Mouse (Mus musculus): ENCODE results near the gene Zfp771. TPM values are rescaled to one million over a fixed set of nuclear protein-coding genes. Genes with fewer than 3 reads are reported as not detected.

The Zfp771 gene
- polyA plus RNA-seq, 1 experiment: 118 TPM

DNA sequence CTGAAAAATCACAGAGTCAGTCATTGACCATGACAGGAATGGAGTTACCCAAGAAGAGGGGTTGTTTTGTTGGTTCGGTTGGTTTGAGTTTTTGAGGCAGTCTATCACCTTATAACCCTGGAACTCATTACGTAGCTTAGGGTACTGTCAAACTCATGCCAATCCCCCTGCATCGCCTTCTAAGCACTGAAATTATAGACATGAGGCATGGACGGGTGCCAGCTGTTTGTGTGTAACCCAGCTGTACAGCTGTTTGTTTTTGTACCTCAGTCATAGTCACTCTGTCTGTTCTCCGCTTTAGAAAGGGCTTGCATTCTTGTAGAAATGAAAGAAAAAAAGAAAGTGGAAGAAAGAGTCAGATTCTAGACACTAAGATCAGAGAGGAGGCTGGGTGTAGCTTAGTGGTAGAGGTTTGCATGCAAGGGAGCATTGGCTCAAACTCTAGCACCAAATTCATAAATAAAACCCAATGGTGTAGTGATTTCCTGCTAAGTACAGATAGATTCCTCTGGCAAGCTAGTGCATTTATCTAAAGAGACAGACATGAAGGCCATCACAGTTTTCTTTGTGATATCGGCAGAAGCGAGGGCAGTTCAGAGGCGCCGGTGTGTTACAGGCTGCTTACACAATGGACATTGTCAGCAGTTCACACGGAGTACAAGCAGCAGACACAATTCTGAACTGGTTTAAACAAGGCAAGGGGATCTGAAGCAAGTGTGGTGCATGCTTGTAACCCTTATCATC, 18.3 kb downstream of the Zfp771 start:
- whole genome bisulfite sequencing: 83% methylated on average over 10 of the region's 10 CpGs
- Histone ChIP-seq H3K36me3 (ENCODE audit: control insufficient read depth, insufficient read depth, low read length) (no peaks in the 10 kb centered on the region), H3K27ac (ENCODE audit: insufficient read depth, low read depth, low read length) (no peak overlapping the region), H3K4me1 (ENCODE audit: control insufficient read depth, insufficient read depth, insufficient read length, low read length) (peaks cover 9% of the 10 kb centered on the region; the same call in 1 of the 2 replicates), H3K4me3 (ENCODE audit: low read depth, low read length) (no peak overlapping the region), H3K27me3 (ENCODE audit: control insufficient read depth, insufficient read depth, low read length) (no peaks in the 10 kb centered on the region)
- TF ChIP-seq CTCF (IDR thresholded peaks at IDR 0.05; ENCODE audit: extremely low read depth, insufficient read length, insufficient replicate concordance, low read depth, low read length) (no peak), POLR2A (IDR thresholded peaks at IDR 0.05; ENCODE audit: low read depth, low read length) (no peak)

DNA sequence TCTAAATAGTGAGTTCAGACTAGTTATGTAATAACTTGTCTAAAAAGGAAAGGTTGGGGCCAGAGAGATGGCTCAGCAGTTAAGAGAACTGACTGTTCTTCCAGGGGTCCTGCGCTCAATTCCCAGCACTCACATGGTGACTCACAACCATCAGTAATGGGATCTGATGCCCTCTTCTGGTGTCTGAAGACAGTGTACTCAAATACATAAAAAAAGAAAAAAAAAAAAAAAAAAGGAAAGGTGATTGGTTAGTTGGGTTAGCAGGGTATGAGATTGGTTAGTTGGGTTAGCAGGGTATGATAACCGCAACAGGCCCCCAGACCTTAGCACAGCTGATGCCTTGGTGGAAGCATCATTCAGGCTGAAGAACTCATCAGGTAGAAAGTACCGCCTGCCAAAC, 19.5 kb downstream of the Zfp771 start:
- peaks cover 9% of the 10 kb centered on the region; the same call in 1 of the 2 replicates for H3K4me1 ChIP-seq (ENCODE audit: control insufficient read depth, insufficient read depth, insufficient read length, low read length)
- H3K27me3 ChIP-seq (ENCODE audit: control insufficient read depth, insufficient read depth, low read length): no peaks in the 10 kb centered on the region
- TF ChIP-seq CTCF (IDR thresholded peaks at IDR 0.05; ENCODE audit: extremely low read depth, insufficient read length, insufficient replicate concordance, low read depth, low read length): no peak
- TF ChIP-seq POLR2A (IDR thresholded peaks at IDR 0.05; ENCODE audit: low read depth, low read length): no peak
- no peak overlapping the region for H3K4me3 ChIP-seq (ENCODE audit: low read depth, low read length)
- 0 out of 2 replicates have a peak, but pooled peaks cover 1% of the 10 kb centered on the region for H3K36me3 ChIP-seq (ENCODE audit: control insufficient read depth, insufficient read depth, low read length)
- no peak overlapping the region for H3K27ac ChIP-seq (ENCODE audit: insufficient read depth, low read depth, low read length)
- 93% methylated on average over 3 of the region's 3 CpGs for WGBS

DNA sequence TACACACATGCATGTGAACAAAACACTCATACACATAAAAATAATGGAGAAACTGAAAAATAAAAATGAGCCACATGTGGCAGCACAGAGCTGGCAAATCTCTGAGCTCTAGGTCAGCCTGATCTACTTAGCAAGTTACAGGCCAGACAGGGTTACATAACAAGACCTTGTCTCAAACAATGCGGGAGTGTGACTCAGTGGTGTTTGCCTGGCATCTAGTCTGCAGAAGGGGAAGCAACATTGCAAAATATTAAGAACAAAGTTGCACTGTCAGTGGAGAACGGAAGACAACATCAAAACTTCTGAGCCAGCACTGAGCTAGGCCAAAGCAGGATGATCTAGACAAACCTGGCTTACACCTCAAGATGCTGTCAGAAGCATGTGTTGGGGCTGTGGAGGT, 26.2 kb downstream of the Zfp771 start:
- Histone ChIP-seq H3K4me3 (ENCODE audit: low read depth, low read length) (no peak overlapping the region), H3K4me1 (ENCODE audit: control insufficient read depth, insufficient read depth, insufficient read length, low read length) (peaks cover 5% of the 10 kb centered on the region), H3K27me3 (ENCODE audit: control insufficient read depth, insufficient read depth, low read length) (no peaks in the 10 kb centered on the region), H3K27ac (ENCODE audit: insufficient read depth, low read depth, low read length) (peak overlapping the region; percentile 74), H3K36me3 (ENCODE audit: control insufficient read depth, insufficient read depth, low read length) (peaks cover 13% of the 10 kb centered on the region; the same call in 1 of the 2 replicates)
- 40% methylated on average over 2 of the region's 2 CpGs for WGBS
- no peak for TF ChIP-seq CTCF (IDR thresholded peaks at IDR 0.05; ENCODE audit: extremely low read depth, insufficient read length, insufficient replicate concordance, low read depth, low read length)
- no peak for TF ChIP-seq POLR2A (IDR thresholded peaks at IDR 0.05; ENCODE audit: low read depth, low read length)

DNA sequence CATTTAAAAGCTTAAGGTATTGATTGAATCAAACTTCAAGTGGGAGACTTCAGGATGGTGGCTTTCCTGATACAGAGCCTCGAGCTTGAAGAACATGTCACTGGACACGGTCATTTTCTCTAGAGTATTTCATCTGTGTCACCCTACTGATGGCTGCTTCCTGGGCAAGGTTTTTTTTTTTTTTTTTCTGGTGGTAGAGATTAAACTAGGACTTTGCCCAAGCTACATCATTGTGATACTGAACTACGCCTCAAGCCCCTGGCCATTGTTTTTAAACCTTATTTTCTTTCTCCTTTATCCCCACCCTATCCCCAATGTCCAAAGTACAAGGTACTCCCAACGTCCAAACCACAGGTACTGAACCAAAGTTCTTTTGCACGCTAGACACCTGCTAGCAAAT, 26.6 kb downstream of the Zfp771 start:
- 19% methylated on average over 5 of the region's 5 CpGs for WGBS
- H3K36me3 ChIP-seq (ENCODE audit: control insufficient read depth, insufficient read depth, low read length): peaks cover 13% of the 10 kb centered on the region; the same call in 1 of the 2 replicates
- no peak overlapping the region for H3K4me3 ChIP-seq (ENCODE audit: low read depth, low read length)
- H3K4me1 ChIP-seq (ENCODE audit: control insufficient read depth, insufficient read depth, insufficient read length, low read length): peaks cover 5% of the 10 kb centered on the region
- TF ChIP-seq POLR2A (IDR thresholded peaks at IDR 0.05; ENCODE audit: low read depth, low read length) (no peak), CTCF (IDR thresholded peaks at IDR 0.05; ENCODE audit: extremely low read depth, insufficient read length, insufficient replicate concordance, low read depth, low read length) (no peak)
- H3K27me3 ChIP-seq (ENCODE audit: control insufficient read depth, insufficient read depth, low read length): no peaks in the 10 kb centered on the region
- H3K27ac ChIP-seq (ENCODE audit: insufficient read depth, low read depth, low read length): peak overlapping the region; percentile 95

DNA sequence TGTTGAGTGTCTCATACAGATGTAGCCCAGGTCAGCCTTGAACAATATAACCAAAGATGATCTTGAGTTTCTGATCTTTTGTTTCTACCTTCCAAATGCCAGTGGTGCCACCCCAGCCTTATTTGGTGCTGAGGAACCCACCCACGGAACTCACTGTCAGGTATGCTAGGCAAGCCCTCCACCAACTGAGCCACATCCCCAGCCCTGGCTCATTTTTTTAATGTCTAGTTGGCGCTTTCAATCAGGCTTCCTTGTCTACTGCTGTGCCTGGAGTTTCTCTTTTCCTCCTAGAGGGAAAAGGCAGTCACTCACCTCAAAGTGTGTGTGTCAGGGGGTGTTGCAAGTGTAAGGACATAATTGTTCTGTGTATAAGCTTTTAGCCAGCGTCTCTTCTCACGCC, 27.0 kb downstream of the Zfp771 start:
- Histone ChIP-seq H3K4me1 (ENCODE audit: control insufficient read depth, insufficient read depth, insufficient read length, low read length) (peaks cover 5% of the 10 kb centered on the region), H3K4me3 (ENCODE audit: low read depth, low read length) (peak overlapping the region; percentile 47), H3K36me3 (ENCODE audit: control insufficient read depth, insufficient read depth, low read length) (peaks cover 13% of the 10 kb centered on the region; the same call in 1 of the 2 replicates), H3K27me3 (ENCODE audit: control insufficient read depth, insufficient read depth, low read length) (no peaks in the 10 kb centered on the region), H3K27ac (ENCODE audit: insufficient read depth, low read depth, low read length) (peak overlapping the region; percentile 95)
- TF ChIP-seq CTCF (IDR thresholded peaks at IDR 0.05; ENCODE audit: extremely low read depth, insufficient read length, insufficient replicate concordance, low read depth, low read length) (no peak), POLR2A (IDR thresholded peaks at IDR 0.05; ENCODE audit: low read depth, low read length) (no peak)
- 42% methylated on average over 4 of the region's 4 CpGs for WGBS

DNA sequence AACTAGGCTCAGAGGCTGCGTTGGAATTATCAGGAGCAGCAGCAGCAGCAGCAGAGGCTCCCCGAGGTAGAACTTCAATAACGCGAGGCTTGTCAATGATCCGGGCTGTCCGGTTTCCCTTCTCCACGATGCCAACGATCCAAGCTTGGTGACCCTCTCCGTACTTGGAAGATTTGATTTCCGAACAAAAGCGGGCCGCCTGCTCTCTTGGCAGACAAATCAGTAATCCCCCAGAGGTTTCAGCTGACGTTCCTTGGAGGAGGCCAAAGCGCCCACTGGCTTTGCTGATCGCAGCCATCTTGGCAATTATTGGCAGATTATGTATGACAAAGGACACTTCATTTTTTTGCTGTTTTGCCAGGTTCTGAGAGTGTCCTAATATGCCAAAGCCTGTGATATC, 28.5 kb downstream of the Zfp771 start:
- H3K4me3 ChIP-seq (ENCODE audit: low read depth, low read length): peak overlapping the region; percentile 90
- 45% methylated on average over 15 of the region's 15 CpGs for WGBS
- TF ChIP-seq POLR2A (IDR thresholded peaks at IDR 0.05; ENCODE audit: low read depth, low read length) (no peak), CTCF (IDR thresholded peaks at IDR 0.05; ENCODE audit: extremely low read depth, insufficient read length, insufficient replicate concordance, low read depth, low read length) (no peak)

DNA sequence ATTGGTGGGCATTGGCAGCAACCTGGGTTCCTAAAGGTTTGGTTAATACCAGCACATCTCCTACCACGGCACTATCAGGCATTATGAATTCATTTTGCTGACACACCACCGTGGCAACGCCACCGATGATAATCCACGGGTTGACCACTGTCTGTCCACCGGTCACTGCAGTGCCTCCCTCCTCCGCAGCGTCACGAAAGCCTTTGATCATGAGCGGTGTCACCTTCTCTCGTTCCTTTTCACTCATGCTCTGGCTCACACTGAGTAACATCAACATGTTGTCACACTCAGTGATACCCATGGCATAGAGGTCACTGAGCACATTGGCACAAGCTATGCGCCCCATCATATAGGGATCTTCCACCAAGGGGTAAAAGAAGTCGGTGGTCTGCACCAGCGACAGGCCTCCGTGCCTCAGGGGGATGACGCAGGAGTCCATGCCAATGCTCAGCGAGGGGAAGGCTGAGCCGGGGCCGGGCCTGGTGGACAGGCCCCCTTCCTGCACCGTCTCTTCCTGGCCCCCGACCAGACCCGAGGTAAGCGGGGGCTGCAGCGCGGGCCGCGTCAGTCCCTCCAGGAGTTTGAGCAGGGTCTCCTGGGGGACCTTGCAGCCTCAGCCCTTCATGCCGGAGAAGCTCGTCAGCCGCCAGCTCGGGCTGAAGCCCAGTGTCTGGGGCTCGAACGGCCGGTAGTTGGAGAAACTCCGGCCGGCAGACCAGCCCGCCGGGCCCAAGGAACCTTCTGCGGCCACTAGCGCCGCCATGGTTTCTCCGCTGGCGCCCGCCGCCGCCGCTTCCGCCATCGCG, 29.2 kb downstream of the Zfp771 start:
- H3K4me3 ChIP-seq (ENCODE audit: low read depth, low read length): peak overlapping the region; percentile 90
- peaks cover 13% of the 10 kb centered on the region; the same call in 1 of the 2 replicates for H3K36me3 ChIP-seq (ENCODE audit: control insufficient read depth, insufficient read depth, low read length)
- no peaks in the 10 kb centered on the region for H3K27me3 ChIP-seq (ENCODE audit: control insufficient read depth, insufficient read depth, low read length)
- no peak for TF ChIP-seq CTCF (IDR thresholded peaks at IDR 0.05; ENCODE audit: extremely low read depth, insufficient read length, insufficient replicate concordance, low read depth, low read length)
- no peak for TF ChIP-seq POLR2A (IDR thresholded peaks at IDR 0.05; ENCODE audit: low read depth, low read length)
- WGBS: 4% methylated on average over 49 of the region's 50 CpGs
- H3K27ac ChIP-seq (ENCODE audit: insufficient read depth, low read depth, low read length): peak overlapping the region; percentile 50
- H3K4me1 ChIP-seq (ENCODE audit: control insufficient read depth, insufficient read depth, insufficient read length, low read length): peaks cover 18% of the 10 kb centered on the region

More for the DNA sequence above, 28.5 kb downstream of the Zfp771 start:
- Histone ChIP-seq H3K27me3 (ENCODE audit: control insufficient read depth, insufficient read depth, low read length) (no peaks in the 10 kb centered on the region), H3K36me3 (ENCODE audit: control insufficient read depth, insufficient read depth, low read length) (peaks cover 13% of the 10 kb centered on the region; the same call in 1 of the 2 replicates), H3K27ac (ENCODE audit: insufficient read depth, low read depth, low read length) (peak overlapping the region; percentile 50), H3K4me1 (ENCODE audit: control insufficient read depth, insufficient read depth, insufficient read length, low read length) (peaks cover 12% of the 10 kb centered on the region)

Measured in small intestine, adult 2 months (tissue).